Mouse (Mus musculus) erythroblast, embryonic 14.5 days (primary cell): ENCODE results near the gene 1700007K13Rik.

Experiments used
- GATA1 ChIP-seq: IDR thresholded peaks from 2 replicates; pipeline ENCODE4 v1.6.1; 2012; ENCODE audit warnings: low read length, inconsistent platforms, mixed read lengths
- TAL1 ChIP-seq: IDR thresholded peaks from 3 replicates; pipeline ENCODE4 v1.6.1; 2012; ENCODE audit warnings: low read length, inconsistent platforms, mixed read lengths

GRCm38 (mm10) chr2:28412936-28413335 is 53.2 kb downstream of the 1700007K13Rik start:
- TF ChIP-seq GATA1 (no peak), TAL1 (no peak)
